Mouse (Mus musculus) cerebellum, adult 2 months (tissue): ENCODE measurements around the gene Gpx8.

Source experiments
- CTCF ChIP-seq: fragments of 200-500 bp; IDR thresholded peaks from 2 replicates; pipeline ENCODE4 v1.5.1; 2011; ENCODE audit warnings: low read depth, mild to moderate bottlenecking, control low read depth, low read length, moderate library complexity, borderline replicate concordance; ENCODE audit not compliant: insufficient read depth
- POLR2A ChIP-seq: fragments of 200-500 bp; IDR thresholded peaks from 2 replicates; pipeline ENCODE4 v1.6.1; 2011; ENCODE audit warnings: low read length, control low read depth, borderline replicate concordance; ENCODE audit not compliant: insufficient read depth

DNA sequence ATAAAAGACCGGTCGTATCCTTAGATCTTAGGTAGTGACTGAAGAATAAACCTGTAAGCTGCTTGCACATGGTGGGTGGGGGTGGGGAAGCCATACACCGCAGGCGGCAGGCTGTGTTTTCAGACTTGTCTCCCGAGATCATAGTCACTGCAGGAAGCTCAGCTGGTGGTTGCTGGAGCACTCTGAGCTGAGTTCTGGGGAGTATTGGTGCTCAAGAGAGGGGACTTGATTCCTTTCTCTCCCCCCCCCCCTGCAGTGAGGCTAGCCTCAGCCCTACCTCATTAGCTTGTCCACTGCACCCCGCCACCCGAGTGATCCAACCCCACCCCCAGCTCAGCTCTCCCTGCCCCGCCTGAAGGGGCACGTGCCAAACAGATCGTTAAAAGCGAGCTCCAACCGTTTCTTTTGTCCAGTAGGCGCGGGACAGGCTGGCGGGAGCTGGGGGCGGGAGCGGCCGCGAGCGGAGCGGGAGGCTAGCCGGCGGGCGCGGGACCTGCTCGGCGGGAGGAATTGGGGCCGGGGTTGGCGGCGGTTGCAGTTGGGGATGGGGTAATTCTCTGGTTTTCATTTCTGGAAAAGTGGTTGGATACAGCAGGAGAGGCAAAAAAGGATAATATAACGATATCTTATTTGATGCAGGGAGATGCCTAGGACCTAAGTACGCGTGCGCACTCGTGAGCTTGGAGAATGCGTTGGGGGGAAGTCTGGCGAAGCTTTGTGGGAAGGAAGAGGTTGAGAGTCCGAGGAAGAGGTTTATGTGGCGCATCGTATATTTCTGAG lies 14.2 kb downstream of the Gpx8 start:
- no peak for TF ChIP-seq CTCF
- TF ChIP-seq POLR2A, result no peak
